Comparison of ENCODE assay signal across 10 mouse cellular contexts in the genomic region with DNA sequence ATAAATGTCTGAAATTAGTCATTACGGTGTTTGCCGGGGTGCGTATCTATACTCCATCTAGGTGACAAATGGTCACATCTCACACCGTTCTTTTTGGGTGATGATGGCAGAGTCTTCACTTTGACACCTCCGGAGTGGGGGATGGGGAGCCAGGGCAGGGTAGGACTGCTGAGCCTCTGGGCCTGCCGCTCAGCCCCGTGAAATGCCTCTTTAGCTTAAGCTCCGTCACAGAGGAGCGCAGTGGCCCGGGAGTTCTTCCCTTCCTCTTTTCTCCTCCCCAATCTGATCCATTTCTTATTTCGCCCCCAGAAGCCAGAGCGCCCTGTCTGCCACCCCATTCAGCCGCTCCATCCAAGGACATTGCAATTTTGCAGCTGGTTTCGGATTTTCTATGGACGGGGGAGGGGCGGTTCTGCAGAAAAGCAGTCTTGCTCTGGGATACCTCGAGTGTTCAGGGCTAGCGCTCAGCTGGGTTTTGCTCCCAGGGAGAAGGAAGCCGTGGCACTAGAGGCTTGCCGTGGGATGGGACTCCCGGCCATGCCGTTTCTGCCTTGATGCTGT. TPM values are rescaled to one million over a fixed set of nuclear protein-coding genes. Genes with fewer than 3 reads are reported as not detected.
DNase-seq lines count a peak whose midpoint lies in the region; ATAC-seq and TF ChIP-seq lines count a peak whose summit lies in the region.
"Had no signal": no experiment of that assay in that cellular context is flagged by ENCODE, and none has a peak within 500 bp of the region (broad histone marks: within the 10 kb centered on the region; RNA-seq: fewer than 3 reads in every experiment).

No protein-coding gene starts in this region.

- no peak for TF ChIP-seq CTCF in liver, postnatal 0 days (IDR thresholded peaks at IDR 0.05; ENCODE audit: low read depth)

- peak overlapping the region; percentile 51 for H3K4me2 ChIP-seq in embryonic facial prominence, embryonic 13.5 days
- H3K4me2 ChIP-seq in midbrain, embryonic 16.5 days (ENCODE audit: low read length): peak overlapping the region; percentile 28
- no peak overlapping the region for H3K4me2 ChIP-seq in liver, postnatal 0 days (ENCODE audit: low read depth, low read length)

- TF ChIP-seq EP300 in liver, postnatal 0 days (IDR thresholded peaks at IDR 0.05; ENCODE audit: low read depth): no peak

- ATAC-seq in embryonic facial prominence, embryonic 13.5 days (ENCODE audit: insufficient number of reproducible peaks, insufficient read depth, low FRiP score, low TSS enrichment, low read depth): no peak
- no peak for ATAC-seq in midbrain, embryonic 16.5 days
- no peak for ATAC-seq in liver, postnatal 0 days

- peak; percentile 41 to 61 for DNase-seq in kidney, postnatal 4 days
- DNase-seq in kidney, postnatal 25 days: no peak
- peak; percentile 31 for DNase-seq in hindbrain, embryonic 10.5 days (ENCODE audit: low spot score)
- no peak for DNase-seq in spleen, postnatal 36 days (ENCODE audit: low spot score in 2 of 2)
- no peak for DNase-seq in liver, postnatal 0 days
- DNase-seq: kidney, adult 8-10 months had no signal

- no peaks in the 10 kb centered on the region for H3K9me3 ChIP-seq in embryonic facial prominence, embryonic 13.5 days
- no peaks in the 10 kb centered on the region for H3K9me3 ChIP-seq in hindbrain, embryonic 10.5 days
- H3K9me3 ChIP-seq in midbrain, embryonic 16.5 days (replicated peaks; ENCODE audit: control insufficient read depth, low read length, poor library complexity, severe bottlenecking): no peaks in the 10 kb centered on the region
- H3K9me3 ChIP-seq in liver, postnatal 0 days (ENCODE audit: low read length): no peaks in the 10 kb centered on the region
- H3K9me3 ChIP-seq: megakaryocyte, embryonic 14.5 days had no signal

- peaks cover 44% of the 10 kb centered on the region for H3K4me1 ChIP-seq in embryonic facial prominence, embryonic 13.5 days
- peaks cover 82% of the 10 kb centered on the region for H3K4me1 ChIP-seq in hindbrain, embryonic 10.5 days (replicated peaks)
- H3K4me1 ChIP-seq in midbrain, embryonic 16.5 days (ENCODE audit: control insufficient read depth, insufficient read depth, low read length): peaks cover 43% of the 10 kb centered on the region
- H3K4me1 ChIP-seq in liver, postnatal 0 days (ENCODE audit: insufficient read depth): no peaks in the 10 kb centered on the region
- H3K4me1 ChIP-seq: megakaryocyte, embryonic 14.5 days had no signal

- no peak overlapping the region; the same call in 1 of the 2 replicates for H3K27ac ChIP-seq in embryonic facial prominence, embryonic 13.5 days
- peak overlapping the region; percentile 77 for H3K27ac ChIP-seq in hindbrain, embryonic 10.5 days
- peak overlapping the region; percentile 55 for H3K27ac ChIP-seq in midbrain, embryonic 16.5 days (ENCODE audit: low read length)
- H3K27ac ChIP-seq in liver, postnatal 0 days (ENCODE audit: low read depth): no peak overlapping the region

- H3K4me3 ChIP-seq in embryonic facial prominence, embryonic 13.5 days: peak overlapping the region; percentile 13
- H3K4me3 ChIP-seq in hindbrain, embryonic 10.5 days: peak overlapping the region; percentile 42
- H3K4me3 ChIP-seq in midbrain, embryonic 16.5 days (ENCODE audit: low read depth, low read length): no peak overlapping the region
- no peak overlapping the region for H3K4me3 ChIP-seq in liver, postnatal 0 days (ENCODE audit: low read depth, low read length)
- H3K4me3 ChIP-seq: megakaryocyte, embryonic 14.5 days had no signal

- H3K36me3 ChIP-seq in embryonic facial prominence, embryonic 13.5 days: no peaks in the 10 kb centered on the region
- H3K36me3 ChIP-seq in hindbrain, embryonic 10.5 days: no peaks in the 10 kb centered on the region
- no peaks in the 10 kb centered on the region for H3K36me3 ChIP-seq in midbrain, embryonic 16.5 days (ENCODE audit: control insufficient read depth, insufficient read depth, low read length)
- no peaks in the 10 kb centered on the region for H3K36me3 ChIP-seq in liver, postnatal 0 days (replicated peaks; ENCODE audit: insufficient read depth, low read length)

- H3K27me3 ChIP-seq in embryonic facial prominence, embryonic 13.5 days: peaks cover 22% of the 10 kb centered on the region
- peaks cover 76% of the 10 kb centered on the region for H3K27me3 ChIP-seq in hindbrain, embryonic 10.5 days (ENCODE audit: insufficient read depth, poor library complexity, severe bottlenecking)
- H3K27me3 ChIP-seq in midbrain, embryonic 16.5 days (ENCODE audit: control insufficient read depth, insufficient read depth, low read depth, low read length): no peaks in the 10 kb centered on the region
- H3K27me3 ChIP-seq in liver, postnatal 0 days (ENCODE audit: insufficient read depth, low read length): peaks cover 32% of the 10 kb centered on the region

- H3K9ac ChIP-seq in embryonic facial prominence, embryonic 13.5 days: peak overlapping the region; percentile 46; the same call in 1 of the 2 replicates
- peak overlapping the region; percentile 27; the same call in 1 of the 2 replicates for H3K9ac ChIP-seq in midbrain, embryonic 16.5 days (ENCODE audit: low read depth, low read length)
- no peak overlapping the region for H3K9ac ChIP-seq in liver, postnatal 0 days (replicated peaks)

- WGBS in embryonic facial prominence, embryonic 13.5 days: 15% methylated on average over 22 of the region's 22 CpGs
- WGBS in hindbrain, embryonic 10.5 days: 14% methylated on average over 22 of the region's 22 CpGs
- WGBS in midbrain, embryonic 16.5 days: 10% methylated on average over 22 of the region's 22 CpGs
- 18% methylated on average over 22 of the region's 22 CpGs for WGBS in liver, postnatal 0 days (ENCODE audit: insufficient replicate concordance)

RNA-seq across cellular contexts. Expression of a gene that starts 43.2 kb away (rescaled TPM):
- polyA plus RNA-seq in embryonic facial prominence, embryonic 13.5 days (2015; fragmentation: Nextera tagmentation; extraction: Ambion mirVana): not detected in 2 replicates
- polyA plus RNA-seq in hindbrain, embryonic 10.5 days (2016; fragmentation: Nextera tagmentation; extraction: Ambion mirVana): not detected in 2 replicates
- polyA plus RNA-seq in midbrain, embryonic 16.5 days (2015; fragmentation: Nextera tagmentation; extraction: Ambion mirVana): not detected in 2 replicates
- polyA plus RNA-seq in liver, postnatal 0 days (2015; fragmentation: Nextera tagmentation; extraction: Ambion mirVana): not detected in 2 replicates
- polyA plus RNA-seq: spleen, adult 2 months had no signal

Comparison
In these comparisons a context has a peak if more than half of its experiments do, and no peak if none do; other contexts are left out.
1. DNase-seq: peak in kidney, postnatal 4 days (2 of 2) and hindbrain, embryonic 10.5 days (single experiment); none in kidney, postnatal 25 days (0 of 2), spleen, postnatal 36 days (0 of 2) and liver, postnatal 0 days (single experiment).
2. H3K27ac ChIP-seq: peak in hindbrain, embryonic 10.5 days (single experiment) and midbrain, embryonic 16.5 days (single experiment); none in embryonic facial prominence, embryonic 13.5 days (single experiment) and liver, postnatal 0 days (single experiment).
3. H3K4me3 ChIP-seq: peak in embryonic facial prominence, embryonic 13.5 days (single experiment) and hindbrain, embryonic 10.5 days (single experiment); none in midbrain, embryonic 16.5 days (single experiment) and liver, postnatal 0 days (single experiment).